Mouse (Mus musculus) CH12.LX (cell line): ENCODE measurements around the gene Gpank1. TPM values are rescaled to one million over a fixed set of nuclear protein-coding genes. Genes with fewer than 3 reads are reported as not detected.

Experiments used
- DNase-seq: peaks from one replicate; pipeline ENCODE4 v3.0.0-alpha.2; 2013; ENCODE audit errors: extremely low read depth
- H3K27ac ChIP-seq: 2 replicates; pipeline ENCODE4 v1.5.1; 2012; ENCODE audit warnings: low read depth, mild to moderate bottlenecking, control low read depth, moderate library complexity; ENCODE audit not compliant: insufficient read depth
- H3K27me3 ChIP-seq: replicated peaks from 2 replicates; pipeline ENCODE3; 2012; ENCODE audit warnings: inconsistent platforms
- H3K36me3 ChIP-seq, 2 experiments: replicated peaks in 1 of 2; 2 replicates each; pipeline versions ENCODE3 to v1.6.1; 2012; ENCODE audit warnings: inconsistent platforms in 1 of 2, low read length in 1 of 2, mild to moderate bottlenecking in 1 of 2, mixed read lengths in 1 of 2, moderate library complexity in 1 of 2; ENCODE audit not compliant: control insufficient read depth in 1 of 2, insufficient read depth in 1 of 2
- H3K4me1 ChIP-seq, 2 experiments: 2 replicates each; pipeline ENCODE4 v1.6.1; 2012; ENCODE audit warnings: inconsistent platforms in 1 of 2, moderate library complexity in 1 of 2; ENCODE audit not compliant: insufficient read depth in 2 of 2, control insufficient read depth in 1 of 2
- H3K4me2 ChIP-seq: 2 replicates; pipeline ENCODE4 v1.6.1; 2012; ENCODE audit warnings: low read depth, mild to moderate bottlenecking, control low read depth; ENCODE audit not compliant: poor library complexity, insufficient read depth, severe bottlenecking
- H3K4me3 ChIP-seq, 3 experiments: fragments of 150-350 bp in 1 of 3; sonication (generic) in 1 of 3; replicated peaks in 1 of 3; 2 replicates each; pipeline versions ENCODE3 to v1.5.1; 2011 to 2012; ENCODE audit warnings: low read depth in 2 of 3, low read length in 2 of 3, mild to moderate bottlenecking in 2 of 3, moderate library complexity in 2 of 3, control low read depth in 1 of 3, improper control_type of control experiment in 1 of 3, inconsistent platforms in 1 of 3, mixed read lengths in 1 of 3; ENCODE audit not compliant: poor library complexity in 1 of 3
- H3K79me2 ChIP-seq: replicated peaks from 2 replicates; pipeline ENCODE4 v1.6.1; 2012; ENCODE audit warnings: mild to moderate bottlenecking, moderate library complexity; ENCODE audit not compliant: control insufficient read depth, poor library complexity, insufficient read depth, severe bottlenecking; ENCODE audit errors: extremely low read depth
- H3K9ac ChIP-seq: 2 replicates; pipeline ENCODE4 v1.6.1; 2012; ENCODE audit warnings: low read depth, mild to moderate bottlenecking, control low read depth, moderate library complexity; ENCODE audit not compliant: insufficient read depth
- H3K9me3 ChIP-seq: replicated peaks from 2 replicates; pipeline ENCODE3; 2012; ENCODE audit warnings: low read length, inconsistent platforms, mixed read lengths
- BHLHE40 ChIP-seq: IDR thresholded peaks from 2 replicates; pipeline ENCODE4 v1.6.1; 2011; ENCODE audit warnings: mild to moderate bottlenecking, low read depth, low read length, improper control_type of control experiment
- CHD1 ChIP-seq: IDR thresholded peaks from 2 replicates; pipeline ENCODE4 v1.6.1; 2012; ENCODE audit warnings: low read depth, low read length, improper control_type of control experiment, inconsistent platforms
- CHD2 ChIP-seq: IDR thresholded peaks from 2 replicates; pipeline ENCODE4 v1.6.1; 2011; ENCODE audit warnings: low read length, improper control_type of control experiment
- CTCF ChIP-seq, 2 experiments: IDR thresholded peaks in 1 of 2; conservative IDR thresholded peaks in 1 of 2; 2 replicates each; pipeline ENCODE4 v1.5.1; 2011 to 2012; ENCODE audit warnings: low read depth in 2 of 2, low read length in 2 of 2, improper control_type of control experiment in 1 of 2, inconsistent platforms in 1 of 2, mild to moderate bottlenecking in 1 of 2, moderate library complexity in 1 of 2
- E2F4 ChIP-seq: IDR thresholded peaks from 2 replicates; pipeline ENCODE4 v1.6.1; 2011; ENCODE audit warnings: low read depth, low read length, improper control_type of control experiment; ENCODE audit not compliant: insufficient replicate concordance
- ELF1 ChIP-seq: IDR thresholded peaks from 2 replicates; pipeline ENCODE4 v1.6.1; 2014; ENCODE audit warnings: low read depth, mild to moderate bottlenecking, inconsistent platforms, low read length, improper control_type of control experiment
- EP300 ChIP-seq: IDR thresholded peaks from 2 replicates; pipeline ENCODE4 v1.6.1; 2011; ENCODE audit warnings: low read length, improper control_type of control experiment
- ETS1 ChIP-seq: conservative IDR thresholded peaks from 2 replicates; pipeline ENCODE4 v1.6.1; 2012; ENCODE audit warnings: low read depth, mild to moderate bottlenecking, inconsistent platforms, low read length, improper control_type of control experiment, moderate library complexity
- GABPA ChIP-seq: IDR thresholded peaks from 2 replicates; pipeline ENCODE4 v1.6.1; 2012; ENCODE audit warnings: low read depth, low read length, improper control_type of control experiment, inconsistent platforms; ENCODE audit not compliant: insufficient replicate concordance
- HCFC1 ChIP-seq: IDR thresholded peaks from 2 replicates; pipeline ENCODE4 v1.6.1; 2012; ENCODE audit warnings: low read depth, mild to moderate bottlenecking, inconsistent platforms, low read length, improper control_type of control experiment
- IRF4 ChIP-seq: IDR thresholded peaks from 2 replicates; pipeline ENCODE4 v1.6.1; 2014; ENCODE audit warnings: low read depth, mild to moderate bottlenecking, inconsistent platforms, low read length, improper control_type of control experiment
- JUN ChIP-seq: IDR thresholded peaks from 2 replicates; pipeline ENCODE4 v1.6.1; 2011; ENCODE audit warnings: low read depth, mild to moderate bottlenecking, low read length, improper control_type of control experiment, moderate library complexity; ENCODE audit not compliant: insufficient read depth
- JUND ChIP-seq: conservative IDR thresholded peaks from 2 replicates; pipeline ENCODE4 v1.6.1; 2011; ENCODE audit warnings: low read depth, low read length, improper control_type of control experiment
- KAT2A ChIP-seq: IDR thresholded peaks from 2 replicates; pipeline ENCODE4 v1.6.1; 2012; ENCODE audit warnings: low read length, improper control_type of control experiment, inconsistent platforms; ENCODE audit not compliant: insufficient replicate concordance
- MAFK ChIP-seq: IDR thresholded peaks from 2 replicates; pipeline ENCODE4 v1.6.1; 2011; ENCODE audit warnings: low read length, improper control_type of control experiment; ENCODE audit not compliant: insufficient replicate concordance
- MAX ChIP-seq: IDR thresholded peaks from 2 replicates; pipeline ENCODE4 v1.6.1; 2011; ENCODE audit warnings: low read length, improper control_type of control experiment
- MAZ ChIP-seq: IDR thresholded peaks from 2 replicates; pipeline ENCODE4 v1.6.1; 2012; ENCODE audit warnings: low read depth, mild to moderate bottlenecking, inconsistent platforms, low read length, improper control_type of control experiment, moderate library complexity
- MEF2A ChIP-seq: IDR thresholded peaks from 2 replicates; pipeline ENCODE4 v1.6.1; 2014; ENCODE audit warnings: low read depth, mild to moderate bottlenecking, inconsistent platforms, low read length, improper control_type of control experiment, borderline replicate concordance
- MXI1 ChIP-seq: IDR thresholded peaks from 2 replicates; pipeline ENCODE4 v1.6.1; 2011; ENCODE audit warnings: mild to moderate bottlenecking, low read depth, low read length, improper control_type of control experiment
- MYC ChIP-seq: IDR thresholded peaks from 2 replicates; pipeline ENCODE4 v1.6.1; 2011; ENCODE audit warnings: low read depth, mild to moderate bottlenecking, improper control_type of control experiment, low read length
- NELFE ChIP-seq: IDR thresholded peaks from 2 replicates; pipeline ENCODE4 v1.6.1; 2011; ENCODE audit warnings: low read depth, low read length, improper control_type of control experiment
- NRF1 ChIP-seq: IDR thresholded peaks from 2 replicates; pipeline ENCODE4 v1.6.1; 2014; ENCODE audit warnings: low read depth, mild to moderate bottlenecking, inconsistent platforms, low read length, improper control_type of control experiment, moderate library complexity
- PAX5 ChIP-seq: IDR thresholded peaks from 2 replicates; pipeline ENCODE4 v1.6.1; 2012; ENCODE audit warnings: low read length, inconsistent platforms, mixed read lengths
- POLR2A ChIP-seq: IDR thresholded peaks from 2 replicates; pipeline ENCODE4 v1.6.1; 2011; ENCODE audit warnings: low read depth, mild to moderate bottlenecking, improper control_type of control experiment, low read length
- POLR2AphosphoS2 ChIP-seq: IDR thresholded peaks from 2 replicates; pipeline ENCODE4 v1.6.1; 2011; ENCODE audit warnings: low read depth, low read length, improper control_type of control experiment
- RAD21 ChIP-seq: IDR thresholded peaks from 2 replicates; pipeline ENCODE4 v1.6.1; 2011; ENCODE audit warnings: low read depth, mild to moderate bottlenecking, low read length, improper control_type of control experiment, moderate library complexity
- RCOR1 ChIP-seq: conservative IDR thresholded peaks from 2 replicates; pipeline ENCODE4 v1.6.1; 2012; ENCODE audit warnings: low read depth, mild to moderate bottlenecking, inconsistent platforms, low read length, improper control_type of control experiment
- SIN3A ChIP-seq: IDR thresholded peaks from 2 replicates; pipeline ENCODE4 v1.6.1; 2012; ENCODE audit warnings: low read length, improper control_type of control experiment, inconsistent platforms
- SMC3 ChIP-seq: IDR thresholded peaks from 2 replicates; pipeline ENCODE4 v1.6.1; 2011; ENCODE audit warnings: low read depth, low read length, improper control_type of control experiment
- TBP ChIP-seq: conservative IDR thresholded peaks from 2 replicates; pipeline ENCODE4 v1.6.1; 2011; ENCODE audit warnings: low read depth, low read length, improper control_type of control experiment
- TCF12 ChIP-seq: IDR thresholded peaks from 2 replicates; pipeline ENCODE4 v1.6.1; 2014; ENCODE audit warnings: low read depth, mild to moderate bottlenecking, inconsistent platforms, low read length, improper control_type of control experiment
- UBTF ChIP-seq: IDR thresholded peaks from 2 replicates; pipeline ENCODE4 v1.6.1; 2012; ENCODE audit warnings: low read depth, mild to moderate bottlenecking, inconsistent platforms, low read length, improper control_type of control experiment, moderate library complexity
- USF1 ChIP-seq: IDR thresholded peaks from 2 replicates; pipeline ENCODE4 v1.6.1; 2014; ENCODE audit warnings: low read depth, mild to moderate bottlenecking, inconsistent platforms, low read length, improper control_type of control experiment
- USF2 ChIP-seq: conservative IDR thresholded peaks from 2 replicates; pipeline ENCODE4 v1.6.1; 2011; ENCODE audit warnings: low read depth, low read length, improper control_type of control experiment
- ZC3H11A ChIP-seq: IDR thresholded peaks from 2 replicates; pipeline ENCODE4 v1.6.1; 2012; ENCODE audit warnings: low read depth, mild to moderate bottlenecking, inconsistent platforms, low read length, improper control_type of control experiment
- ZKSCAN1 ChIP-seq: IDR thresholded peaks from 2 replicates; pipeline ENCODE4 v1.6.1; 2012; ENCODE audit warnings: low read depth, inconsistent platforms, low read length, improper control_type of control experiment, borderline replicate concordance
- ZMIZ1 ChIP-seq: IDR thresholded peaks from 2 replicates; pipeline ENCODE4 v1.6.1; 2012; ENCODE audit warnings: low read depth, mild to moderate bottlenecking, inconsistent platforms, low read length, improper control_type of control experiment
- ZNF384 ChIP-seq: IDR thresholded peaks from 2 replicates; pipeline ENCODE4 v1.6.1; 2012; ENCODE audit warnings: low read depth, low read length, improper control_type of control experiment, inconsistent platforms
- dilution Hi-C: fragments of 300-500 bp; cut with MboI; formaldehyde crosslinking; loops from 2 replicates; pipeline ENCODE4 v1.14.3; 2020; ENCODE audit warnings: low sequenced_read_pairs; ENCODE audit not compliant: extremely low pct_unique_long_range_greater_than_20kb, extremely low pct_ligation_motif_present
- in situ Hi-C: fragments of 300-500 bp; cut with MboI; formaldehyde crosslinking; loops from 3 replicates; pipeline ENCODE4 v1.14.3; 2019; ENCODE audit warnings: low sequenced_read_pairs, low pct_ligation_motif_present, low pct_unique_long_range_greater_than_20kb, mixed read lengths
- polyA plus RNA-seq: library from polyadenylated mRNA; unstranded; fragments of >175 nt; gene quantifications from 2 replicates; pipeline ENCODE4 v1.2.1, GENCODE M21; 2012; ENCODE audit warnings: low read depth; ENCODE audit not compliant: insufficient read length
- total RNA-seq, 2 experiments: library from RNA; depleted of rRNA; stranded (reverse); fragments of 300-350 nt in 1 of 2; fragments of >200 nt in 1 of 2; gene quantifications; 2 replicates each; pipeline ENCODE4 v1.2.3; 2012 to 2014

The Gpank1 gene
- total and polyA plus RNA-seq, 3 experiments: 32.6 to 43.0 (median 33.6) TPM

GRCm38 (mm10) chr17:35134801-35135590, 13.7 kb downstream of the Gpank1 start, which contains the start of gene Bag6:
TSS of gene Bag6 (plus strand) at chr17:35135178.
- peak within 1 kb of the TSS; percentile 83 to 95 (median 91) for H3K4me3 ChIP-seq
- TF ChIP-seq BHLHE40 (peak; percentile 30; the same call in 1 of the 2 replicates), ZC3H11A (no peak), TBP (peak; percentile 86), GABPA (no peak; the same call in 1 of the 2 replicates), TCF12 (peak; percentile 80), KAT2A (peak; percentile 90; the same call in 1 of the 2 replicates), JUN (no peak), RCOR1 (no peak; the same call in 1 of the 2 replicates), MYC (peak; percentile 91), NRF1 (peak; percentile 92), MAX (peak; percentile 100), CHD1 (no peak), POLR2AphosphoS2 (peak; percentile 61; the same call in 1 of the 2 replicates), MXI1 (peak; percentile 76), SIN3A (peak; percentile 76; the same call in 1 of the 2 replicates), EP300 (no peak), POLR2A (peak; percentile 71), PAX5 (no peak), CTCF (conservative IDR thresholded peaks at IDR 0.05 in 1 of 2, IDR thresholded peaks at IDR 0.05 in 1 of 2; ENCODE audit: low read depth in 2 of 2, low read length in 2 of 2) (peak in 1 of 2 experiments; percentile 42; a peak in 2 of 4 replicates), ZNF384 (no peak), RAD21 (no peak), NELFE (no peak; the same call in 1 of the 2 replicates), ZKSCAN1 (no peak), ETS1 (0 out of 2 replicates have a peak, but pooled peaks have one; percentile 13), CHD2 (peak; percentile 85), E2F4 (peak; percentile 94; the same call in 1 of the 2 replicates), ZMIZ1 (peak; percentile 33; the same call in 1 of the 2 replicates), MAFK (no peak), MAZ (no peak; the same call in 1 of the 2 replicates), JUND (peak; percentile 61), MEF2A (peak; percentile 74), USF1 (no peak), SMC3 (no peak; the same call in 1 of the 2 replicates), HCFC1 (peak; percentile 91), ELF1 (peak; percentile 84), IRF4 (peak; percentile 74), UBTF (no peak), USF2 (no peak)
- dilution Hi-C loops: no loop called here
- H3K79me2 ChIP-seq: peaks cover 45% of the 10 kb centered on the region
- H3K4me1 ChIP-seq: peaks cover 0 to 19% of the 10 kb centered on the region in 2 experiments; a peak in 2 of 4 replicates
- H3K27me3 ChIP-seq: no peaks in the 10 kb centered on the region
- H3K4me2 ChIP-seq: peak within 1 kb of the TSS; percentile 95
- peaks cover 21 to 46% of the 10 kb centered on the region in 2 experiments for H3K36me3 ChIP-seq
- H3K9ac ChIP-seq: peak within 1 kb of the TSS; percentile 80
- H3K9me3 ChIP-seq: no peaks in the 10 kb centered on the region
- DNase-seq: peak; percentile 95
- peak within 1 kb of the TSS; percentile 74 for H3K27ac ChIP-seq
- in situ Hi-C loops: no loop called here
